Mouse (Mus musculus) right cerebral cortex, postnatal 14 days (tissue): ENCODE results near the gene Arhgap42.

ENCODE experiments used
- DNase-seq: peaks from one replicate; pipeline ENCODE4 v3.0.0; 2022

Gene Arhgap42

DNA sequence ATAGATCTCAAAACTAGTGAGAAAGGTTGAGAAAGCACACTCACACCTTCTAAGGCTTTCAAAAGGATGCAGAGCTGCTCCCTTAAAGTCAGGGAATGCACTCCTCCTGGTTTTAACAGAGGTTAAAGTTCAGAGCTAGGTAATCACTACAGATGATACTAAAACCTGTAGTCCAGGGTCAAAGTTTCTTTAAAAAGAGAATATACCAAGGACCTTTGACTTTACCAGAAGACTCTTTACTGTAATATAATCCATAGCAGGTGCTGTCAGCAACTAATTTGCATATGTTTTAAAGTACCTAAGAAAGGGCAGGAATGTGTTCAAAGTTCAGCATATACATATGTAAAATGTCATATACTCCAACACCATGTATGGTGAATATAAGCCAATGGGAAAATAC lies 30.7 kb downstream of the Arhgap42 start:
- no peak for DNase-seq

DNA sequence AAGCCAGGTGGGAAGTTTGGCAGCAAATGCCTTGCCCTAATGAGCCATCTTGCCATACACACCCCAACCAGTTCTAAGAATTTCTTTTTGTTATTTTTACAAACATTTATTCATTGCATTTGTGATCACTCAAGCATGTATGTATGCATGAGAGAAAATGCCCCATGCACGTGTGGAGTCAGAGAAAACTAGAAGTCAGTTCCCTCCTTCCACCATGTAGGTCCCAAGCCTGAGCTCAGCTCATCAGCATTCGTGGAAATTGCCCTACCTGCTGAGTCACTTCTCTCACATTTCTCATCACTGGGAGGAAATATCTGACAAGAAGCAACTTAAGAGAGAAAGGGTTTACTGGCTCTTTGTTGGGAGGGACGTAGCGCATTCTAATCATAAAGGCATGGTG lies 31.6 kb downstream of the Arhgap42 start:
- no peak for DNase-seq

DNA sequence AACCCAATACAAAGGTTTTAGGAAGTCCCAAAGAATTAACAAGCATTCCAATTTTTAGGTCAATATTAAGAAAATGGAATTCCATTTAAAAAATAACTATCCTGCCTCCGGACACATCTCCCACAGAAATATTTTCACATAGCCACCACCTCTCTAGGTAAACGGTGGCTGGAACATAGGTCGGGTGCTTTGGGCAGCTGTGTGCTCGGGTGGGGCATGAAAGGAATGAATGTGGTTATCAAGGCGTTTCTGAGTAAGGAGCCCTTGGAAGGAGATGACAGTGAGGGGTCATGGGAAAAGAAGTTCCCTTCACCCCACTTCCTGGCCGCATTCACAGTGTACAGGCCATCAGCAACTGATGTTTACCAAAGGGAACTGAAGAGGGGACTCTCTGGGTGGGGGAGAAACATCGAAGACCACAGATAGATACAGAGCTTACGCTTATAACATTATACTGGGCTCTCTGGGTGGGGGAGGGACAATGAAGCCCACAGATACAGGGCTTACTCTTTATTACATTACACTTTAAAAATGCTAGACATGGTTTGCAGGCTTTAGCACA lies 38.0 kb downstream of the Arhgap42 start:
- DNase-seq = no peak

GRCm38 (mm10) chr9:9199170-9199841 lies 39.6 kb downstream of the Arhgap42 start:
- no peak for DNase-seq

DNA sequence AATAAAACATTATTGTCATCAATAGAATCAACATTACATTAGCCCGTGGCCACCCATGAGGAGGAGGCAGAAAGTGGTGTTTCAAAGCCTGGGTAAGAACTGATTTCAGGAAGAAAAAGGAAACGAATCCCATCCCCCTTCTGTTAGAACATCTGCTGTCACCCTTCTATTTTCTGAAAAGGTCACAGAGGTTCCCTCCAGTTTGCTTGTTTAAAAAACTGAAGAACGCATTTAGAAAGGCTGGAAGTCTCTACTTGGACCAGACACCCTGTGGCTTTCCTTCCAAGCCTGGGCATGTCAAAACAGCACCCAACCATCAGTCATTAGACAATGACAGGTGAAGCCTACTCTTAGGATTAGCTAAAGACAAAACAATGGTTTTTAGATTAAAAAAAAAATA lies 40.3 kb downstream of the Arhgap42 start:
- DNase-seq = no peak

- DNase-seq = peak; percentile 5
Observed at GRCm38 (mm10) chr9:9196046-9196445, 42.9 kb downstream of the Arhgap42 start.

DNA sequence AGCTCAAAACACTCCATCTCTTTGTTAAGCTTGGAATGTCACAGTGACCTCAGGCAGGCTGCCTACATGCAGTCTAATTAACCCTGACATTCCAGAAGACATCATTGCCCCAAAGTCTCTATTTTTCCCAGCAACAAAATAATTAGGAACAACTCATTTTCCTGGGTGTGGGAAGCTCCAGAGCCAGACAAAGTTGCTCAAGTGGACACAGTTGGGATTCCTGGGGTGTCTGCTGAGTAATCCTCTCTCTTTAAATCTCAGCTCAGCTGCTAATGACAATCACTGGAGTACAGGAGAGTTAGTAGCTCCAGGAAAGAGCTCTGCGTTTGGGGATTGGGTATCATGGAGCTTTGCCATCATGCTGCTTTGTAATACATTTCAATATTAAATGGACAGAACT lies 44.4 kb downstream of the Arhgap42 start:
- no peak for DNase-seq

GRCm38 (mm10) chr9:9192716-9193115 lies 46.2 kb downstream of the Arhgap42 start:
- DNase-seq = no peak

- no peak for DNase-seq
Observed at GRCm38 (mm10) chr9:9190835-9191234, 48.1 kb downstream of the Arhgap42 start.

GRCm38 (mm10) chr9:9188167-9188566 lies 50.7 kb downstream of the Arhgap42 start:
- DNase-seq = no peak

DNA sequence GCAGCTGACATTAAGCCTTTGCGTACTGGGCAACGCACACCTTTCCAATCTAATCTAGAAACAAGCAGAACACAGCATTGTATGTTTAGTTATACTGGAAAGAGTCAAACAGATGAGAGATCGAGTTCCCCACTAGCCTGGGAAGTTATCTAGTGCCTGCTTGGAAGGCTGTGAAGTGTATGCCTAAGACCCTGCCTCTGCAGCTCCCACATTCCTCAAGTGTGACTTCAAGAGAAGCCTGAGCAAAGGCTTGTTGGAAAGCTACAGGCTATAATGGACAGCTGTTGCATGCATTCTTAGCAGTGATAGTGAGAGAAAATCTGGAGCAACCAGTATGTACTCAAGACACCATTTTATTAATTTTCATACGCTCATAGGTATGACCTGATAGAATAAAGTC lies 61.2 kb downstream of the Arhgap42 start:
- DNase-seq = no peak

DNA sequence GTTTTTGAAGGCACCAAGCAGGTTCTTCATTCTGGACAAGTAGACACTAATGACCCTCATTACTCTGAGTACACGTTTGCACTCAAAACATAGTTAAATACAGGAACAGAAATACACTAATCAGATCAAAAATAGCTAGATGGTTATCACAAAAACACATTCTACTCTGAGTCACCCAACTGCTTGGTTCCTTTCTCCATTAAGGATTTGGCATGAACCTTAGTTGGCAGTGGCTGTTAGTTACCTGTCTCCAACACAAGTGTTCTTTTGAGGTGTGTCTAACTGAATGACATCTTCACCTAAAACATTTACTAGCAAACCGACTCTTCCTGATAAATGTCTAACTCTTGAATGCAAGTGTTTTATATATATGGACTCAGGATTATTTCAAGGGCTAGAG lies 64.0 kb downstream of the Arhgap42 start:
- DNase-seq = no peak

DNA sequence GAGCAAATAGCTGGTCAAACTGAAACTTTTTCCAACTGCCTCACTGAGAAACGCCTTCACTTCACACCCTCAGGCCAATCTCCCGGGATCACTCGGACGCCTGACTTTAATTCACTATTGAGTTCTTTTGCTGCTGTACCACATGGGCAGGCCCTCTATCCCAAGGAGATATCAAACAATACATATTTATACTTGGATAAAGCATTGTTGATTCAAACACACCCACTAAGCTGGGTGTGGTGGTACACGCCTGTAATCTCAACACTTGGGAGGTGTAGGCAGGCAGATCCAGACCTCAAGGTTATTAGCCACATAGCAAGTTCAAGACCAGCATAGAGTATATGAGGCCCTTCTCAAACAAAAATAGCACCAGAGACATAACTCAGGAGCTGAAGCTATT lies 64.7 kb downstream of the Arhgap42 start:
- DNase-seq = no peak

DNA sequence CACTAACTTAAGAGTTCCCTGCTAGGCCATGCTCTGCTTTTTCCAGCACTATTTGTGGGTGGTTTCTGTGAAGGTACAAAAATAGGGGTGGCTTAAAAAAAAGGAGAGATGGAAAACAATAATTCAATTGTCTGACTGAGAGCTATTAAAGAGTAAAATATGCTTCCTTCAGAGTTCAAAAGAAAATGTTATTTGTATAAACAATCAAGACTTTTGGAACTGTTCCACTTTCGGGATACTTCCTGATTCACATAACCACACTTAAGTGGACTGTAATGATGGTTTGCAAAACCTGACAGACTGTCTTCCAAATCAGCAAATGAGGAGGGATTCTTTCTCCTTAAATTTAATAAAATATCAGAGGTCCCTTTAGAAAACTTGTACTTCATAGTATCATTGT lies 65.8 kb downstream of the Arhgap42 start:
- no peak for DNase-seq

- DNase-seq = no peak
Observed at GRCm38 (mm10) chr9:9171146-9171816, 67.6 kb downstream of the Arhgap42 start.

DNA sequence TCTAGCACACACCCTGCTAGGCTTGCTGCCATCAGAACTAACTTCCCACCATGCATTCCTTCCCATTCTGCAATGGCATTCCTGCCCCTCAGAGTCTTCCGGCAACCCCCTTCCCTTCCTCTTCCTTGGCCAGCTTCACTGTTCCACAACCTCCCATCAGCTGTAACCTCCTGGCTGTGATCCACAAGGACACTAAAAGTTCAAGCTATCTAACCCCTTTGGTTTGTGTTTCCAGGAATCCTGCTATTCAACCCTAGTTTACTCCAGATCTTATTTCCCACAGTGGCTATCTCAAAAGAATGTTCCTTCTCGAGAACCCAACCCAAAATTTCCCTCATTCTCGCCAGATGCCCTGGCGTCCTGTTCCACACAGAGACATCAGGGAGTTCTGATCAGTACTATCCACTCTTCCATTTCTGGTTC lies 73.2 kb downstream of the Arhgap42 start:
- no peak for DNase-seq

DNA sequence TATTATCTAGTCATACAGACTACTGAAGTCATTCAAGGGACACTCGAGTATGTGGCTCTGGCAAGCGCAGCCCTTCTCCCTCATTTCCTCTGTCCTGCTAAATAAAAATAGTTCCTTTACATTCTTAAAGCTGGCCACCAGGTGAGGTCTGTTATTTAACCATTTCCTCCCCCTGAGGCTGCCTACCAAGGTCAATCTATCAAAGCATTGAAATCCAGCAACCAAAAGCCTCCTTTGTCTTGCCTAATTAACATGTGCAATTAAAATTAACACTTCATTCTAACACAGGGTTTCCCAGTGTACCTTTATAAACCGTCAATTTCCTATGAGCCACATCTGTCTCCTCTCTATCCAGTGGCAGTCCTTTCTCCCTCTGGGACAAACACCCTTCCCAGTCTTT lies 78.2 kb downstream of the Arhgap42 start:
- no peak for DNase-seq

- no peak for DNase-seq
Observed at GRCm38 (mm10) chr9:9158241-9158640, 80.7 kb downstream of the Arhgap42 start.

GRCm38 (mm10) chr9:9157425-9157824 lies 81.5 kb downstream of the Arhgap42 start:
- no peak for DNase-seq

DNA sequence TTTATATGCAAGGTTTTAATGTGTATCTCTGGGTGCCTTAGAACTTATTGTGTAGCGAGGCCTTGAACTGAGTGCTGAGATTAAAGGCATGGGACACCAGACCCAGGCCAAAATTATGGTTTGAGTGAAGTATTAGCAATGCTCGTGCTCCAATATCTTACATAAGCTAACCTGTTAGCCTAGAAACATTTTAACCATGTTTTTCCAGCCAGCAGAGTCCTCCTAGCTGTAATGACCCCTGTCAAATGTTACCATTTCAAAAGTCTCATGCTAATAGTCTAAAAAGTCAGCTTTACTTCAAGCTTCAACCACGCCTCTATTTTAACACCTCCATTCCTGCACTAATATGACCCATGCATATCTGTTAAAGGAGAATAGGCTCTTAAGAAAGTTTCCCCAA lies 84.3 kb downstream of the Arhgap42 start:
- no peak for DNase-seq

DNA sequence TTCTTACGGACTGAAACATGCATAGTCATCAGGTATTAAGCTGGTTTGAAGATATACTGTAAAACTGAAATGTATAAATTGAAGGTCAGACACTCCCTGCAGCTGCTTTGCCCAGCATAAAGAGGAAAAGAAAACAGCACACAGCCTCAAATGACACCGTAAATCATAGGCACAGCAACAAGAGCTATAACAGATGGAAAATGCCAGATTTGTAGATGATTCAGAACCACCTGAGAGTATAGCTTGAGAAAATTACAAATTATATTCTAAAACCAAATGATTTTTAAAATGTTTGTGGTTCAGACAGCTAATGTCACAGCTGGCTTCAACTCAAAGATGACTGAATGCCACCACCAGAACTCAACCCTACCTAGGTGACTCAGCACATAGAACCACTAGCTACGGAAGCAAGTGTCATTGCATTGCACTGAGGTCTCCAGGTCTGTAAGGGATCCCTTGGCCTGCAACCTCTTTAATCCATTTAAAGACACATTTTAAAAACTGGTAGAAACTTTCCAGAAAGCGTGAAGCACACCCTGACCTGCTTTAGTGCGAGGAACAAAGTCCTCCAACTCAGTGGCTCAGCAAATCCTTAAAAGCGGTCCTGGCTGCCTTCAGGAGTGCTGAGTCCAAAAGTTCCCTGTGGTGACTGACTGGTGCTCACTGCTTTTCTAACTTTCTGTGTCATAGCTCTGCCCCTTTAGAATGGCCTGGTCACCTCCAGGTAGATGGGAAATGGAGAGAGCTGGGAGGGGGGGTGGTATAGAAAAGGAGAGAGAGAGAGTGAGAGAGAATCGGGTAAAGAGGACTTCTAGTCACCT lies 94.4 kb downstream of the Arhgap42 start:
- no peak for DNase-seq

DNA sequence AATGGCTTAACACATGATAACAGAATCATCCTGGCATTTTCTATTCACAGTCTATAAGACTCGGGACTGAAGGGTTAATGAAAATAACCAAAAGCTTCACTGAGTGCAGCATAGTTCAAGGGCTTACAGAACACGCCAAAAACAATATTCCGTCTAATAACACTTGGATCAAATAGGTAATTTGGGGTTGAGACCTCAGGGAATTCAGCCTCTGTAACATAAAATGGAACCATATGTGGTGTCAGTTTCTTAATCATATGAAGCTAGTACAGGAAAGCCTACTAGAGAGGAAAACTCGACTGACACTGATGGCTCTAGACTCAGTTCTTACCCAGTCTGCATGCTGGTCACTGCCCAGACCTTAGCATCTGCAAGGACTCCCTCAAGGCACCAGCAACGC lies 95.8 kb downstream of the Arhgap42 start:
- DNase-seq = no peak

DNA sequence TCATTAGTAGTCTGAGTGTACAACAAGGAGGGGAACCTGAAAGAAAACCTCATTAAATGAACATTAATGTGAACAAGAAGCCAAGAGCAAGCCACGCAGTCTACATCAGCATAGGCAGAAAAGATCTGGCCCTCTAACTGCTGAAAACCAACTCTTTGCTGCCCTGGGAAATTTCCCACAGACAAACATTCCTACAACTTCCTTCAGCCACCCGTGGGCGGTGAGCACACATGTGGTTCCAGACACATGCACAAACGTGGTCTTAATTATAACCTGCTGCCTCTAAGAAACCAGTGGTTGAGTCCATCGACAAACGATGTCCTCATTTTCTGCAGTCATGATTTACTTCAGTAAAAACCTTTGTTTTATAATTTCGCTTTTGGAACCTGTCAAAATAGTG lies 96.3 kb downstream of the Arhgap42 start:
- DNase-seq = no peak

GRCm38 (mm10) chr9:9142144-9142543 lies 96.8 kb downstream of the Arhgap42 start:
- DNase-seq = no peak
